Mouse (Mus musculus) liver, adult 2 months (tissue): Measurements from ENCODE around the gene Rapgefl1.

Experiments
- CTCF ChIP-seq: fragments of 200-500 bp; IDR thresholded peaks from 2 replicates; pipeline ENCODE4 v1.5.1; 2011; ENCODE audit warnings: low read depth, low read length, control low read depth
- POLR2A ChIP-seq: fragments of 200-500 bp; IDR thresholded peaks from 2 replicates; pipeline ENCODE4 v1.6.1; 2011; ENCODE audit warnings: low read length, control low read depth; ENCODE audit not compliant: insufficient read depth; ENCODE audit errors: extremely low read depth

DNA sequence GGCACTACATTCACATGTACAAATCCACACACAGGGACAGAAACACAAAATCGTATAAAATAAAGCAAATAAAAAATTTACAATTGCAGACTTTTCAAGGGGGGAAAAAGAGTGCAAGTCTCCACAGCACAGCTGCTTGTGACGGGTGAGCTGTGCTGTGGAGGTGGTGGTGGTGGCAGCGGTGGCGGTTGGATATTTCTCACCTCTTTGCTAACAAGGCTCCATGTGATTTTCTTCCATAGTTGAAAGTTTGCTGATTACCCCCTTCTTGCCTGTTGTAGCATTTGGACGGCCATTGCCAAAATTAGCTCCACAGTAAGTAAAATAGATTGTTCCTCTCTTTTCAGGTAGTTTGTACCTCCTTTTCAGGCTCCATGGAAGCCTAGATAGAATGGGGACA, 32.0 kb upstream of the Rapgefl1 start, which contains the start of gene Casc3:
- TF ChIP-seq CTCF, result no peak
- no peak for TF ChIP-seq POLR2A
